Mouse (Mus musculus) intestine, postnatal 0 days (tissue): ENCODE data around the gene Gm28845. TPM values are rescaled to one million over a fixed set of nuclear protein-coding genes. Genes with fewer than 3 reads are reported as not detected.
"Not testable (repeated sequence)": the region's sequence is repeated elsewhere in the genome, so short reads cannot be mapped to it uniquely, and the experiment has no call there.

Experiments used
- ATAC-seq: fragments of 200-750 bp; cut with Nextera tagmentation; 2 replicates; pipeline ENCODE4 v1.8.0; 2017; ENCODE audit warnings: mild to moderate bottlenecking, moderate TSS enrichment, moderate library complexity
- H3K27ac ChIP-seq: fragments of 300-500 bp; sonication (generic); 2 replicates; pipeline ENCODE4 v1.5.1; 2014; ENCODE audit warnings: mild to moderate bottlenecking, low read depth, low read length, moderate library complexity
- H3K27me3 ChIP-seq: fragments of 300-500 bp; sonication (generic); replicated peaks from 2 replicates; pipeline ENCODE4 v1.6.1; 2014; ENCODE audit warnings: low read length, mixed read lengths; ENCODE audit not compliant: control insufficient read depth, insufficient read depth
- H3K36me3 ChIP-seq: fragments of 300-500 bp; sonication (generic); 2 replicates; pipeline ENCODE4 v1.6.1; 2014; ENCODE audit warnings: mild to moderate bottlenecking, moderate library complexity; ENCODE audit not compliant: control insufficient read depth, insufficient read depth
- H3K4me1 ChIP-seq: fragments of 300-500 bp; sonication (generic); replicated peaks from 2 replicates; pipeline ENCODE4 v1.6.1; 2014; ENCODE audit warnings: antibody characterized with exemption, low read length, mixed read lengths; ENCODE audit not compliant: control insufficient read depth, insufficient read depth
- H3K4me2 ChIP-seq: fragments of 300-500 bp; sonication (generic); replicated peaks from 2 replicates; pipeline ENCODE4 v1.6.1; 2014; ENCODE audit warnings: low read depth, mild to moderate bottlenecking, moderate library complexity
- H3K4me3 ChIP-seq: fragments of 300-500 bp; sonication (generic); 2 replicates; pipeline ENCODE4 v1.5.1; 2014; ENCODE audit warnings: low read depth, low read length
- H3K9ac ChIP-seq: fragments of 300-500 bp; sonication (generic); 2 replicates; pipeline ENCODE4 v1.6.1; 2014; ENCODE audit warnings: mild to moderate bottlenecking, low read depth, low read length
- H3K9me3 ChIP-seq: fragments of 300-500 bp; sonication (generic); 2 replicates; pipeline ENCODE4 v1.6.1; 2016; ENCODE audit warnings: mixed run types; ENCODE audit not compliant: control insufficient read depth
- CTCF ChIP-seq: sonication (generic); IDR thresholded peaks from 2 replicates; pipeline ENCODE4 v1.5.1; 2016; ENCODE audit warnings: low read depth, mild to moderate bottlenecking, control low read depth, antibody characterized with exemption, moderate library complexity
- WGBS: fragments of 180-500 bp; shearing (Covaris S2); extraction: QIAGEN DNeasy Blood & Tissue Kit; methylation state at CpG from one replicate; pipeline ENCODE4 v1.1.7; 2014; 5-methylcytosine and 5-hydroxymethylcytosine counted together
- polyA plus RNA-seq: library from polyadenylated mRNA; unstranded; fragments of >200 nt; fragmentation: Nextera tagmentation; extraction: Ambion mirVana; gene quantifications from 2 replicates; pipeline ENCODE4 v1.2.1, GENCODE M21; 2015

The Gm28845 gene
- polyA plus RNA-seq, 1 experiment from 2014 or later = not detected

DNA sequence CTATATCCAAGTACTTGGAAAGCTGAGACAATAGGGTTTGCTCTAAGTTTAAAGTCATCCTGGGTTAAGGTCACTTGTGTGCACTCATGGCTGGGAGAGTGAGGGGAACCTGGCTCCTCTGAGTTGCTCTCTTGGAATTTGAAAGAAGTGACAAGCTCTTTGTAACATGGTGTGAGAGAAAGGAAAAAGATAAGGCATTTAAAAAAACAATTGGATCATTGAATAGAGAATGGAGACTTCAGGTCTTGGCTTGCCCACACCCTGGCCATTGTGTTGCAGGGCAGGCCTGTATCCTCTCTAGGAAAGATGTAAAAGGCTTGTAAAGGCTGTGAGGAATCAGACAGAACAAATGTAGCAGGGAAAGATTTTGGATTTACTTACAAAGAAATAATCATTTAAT, 51.5 kb downstream of the Gm28845 start:
- no peak overlapping the region for H3K9ac ChIP-seq
- no peaks in the 10 kb centered on the region for H3K4me1 ChIP-seq
- no peaks in the 10 kb centered on the region for H3K27me3 ChIP-seq
- ATAC-seq = no peak
- no peak overlapping the region for H3K27ac ChIP-seq
- no peaks in the 10 kb centered on the region for H3K9me3 ChIP-seq
- H3K36me3 ChIP-seq = no peaks in the 10 kb centered on the region
- H3K4me2 ChIP-seq = no peak overlapping the region
- no peak overlapping the region for H3K4me3 ChIP-seq
- no peak for TF ChIP-seq CTCF

DNA sequence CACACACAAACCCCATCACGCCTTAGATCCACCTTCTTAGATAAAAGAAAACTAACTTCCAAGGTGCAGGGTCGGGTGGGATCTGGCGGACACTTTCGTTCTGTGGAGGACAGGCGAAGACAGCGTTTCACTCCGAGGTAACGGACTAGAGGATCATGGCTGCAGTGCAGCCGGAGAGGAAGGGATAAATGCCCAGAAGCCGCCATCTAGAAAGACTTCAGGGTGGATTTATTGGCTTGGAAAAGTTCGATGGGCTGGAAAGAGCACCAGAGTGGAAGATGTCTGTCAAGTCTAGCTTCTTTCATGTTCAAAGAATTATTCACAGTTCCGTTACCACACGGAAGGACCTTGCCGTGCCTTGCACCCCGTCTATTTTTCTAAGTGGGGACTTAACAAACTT, 55.2 kb downstream of the Gm28845 start:
- H3K9me3 ChIP-seq = no peaks in the 10 kb centered on the region
- no peak overlapping the region for H3K9ac ChIP-seq
- no peak overlapping the region for H3K4me2 ChIP-seq
- no peak overlapping the region for H3K27ac ChIP-seq
- 87% methylated on average over 15 of the region's 15 CpGs for WGBS
- no peak for TF ChIP-seq CTCF
- no peak overlapping the region for H3K4me3 ChIP-seq
- ATAC-seq = no peak
- H3K27me3 ChIP-seq = no peaks in the 10 kb centered on the region
- H3K4me1 ChIP-seq = no peaks in the 10 kb centered on the region
- H3K36me3 ChIP-seq = no peaks in the 10 kb centered on the region

DNA sequence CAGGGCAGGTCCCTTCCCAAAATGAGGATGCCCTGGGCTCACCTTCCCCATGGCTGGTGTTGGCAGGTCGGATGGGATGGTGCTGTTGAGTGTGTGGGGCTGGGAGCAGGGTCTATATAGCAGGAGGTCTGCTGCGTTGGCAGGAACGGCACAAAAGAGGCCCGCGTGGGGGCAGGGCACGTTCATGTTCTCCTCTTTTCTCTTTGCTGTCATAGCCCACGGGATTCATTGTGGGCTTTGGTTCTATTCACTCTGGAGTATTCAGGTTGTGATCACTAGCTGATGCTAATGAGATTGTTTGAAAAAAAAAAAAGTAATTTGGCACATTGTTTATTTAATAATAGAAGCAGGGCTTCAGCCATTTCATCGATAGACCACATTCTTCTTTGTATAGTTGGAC, 56.0 kb downstream of the Gm28845 start, which contains the start of gene Crygd:
Gene Crygd, minus strand, starts transcription at position 101 of the 400 bp plus-strand sequence.
- Histone ChIP-seq H3K4me3 (no peak within 1 kb of the TSS), H3K9ac (no peak within 1 kb of the TSS), H3K27me3 (no peaks in the 10 kb centered on the region), H3K4me2 (no peak within 1 kb of the TSS), H3K4me1 (no peaks in the 10 kb centered on the region), H3K36me3 (no peaks in the 10 kb centered on the region), H3K27ac (no peak within 1 kb of the TSS), H3K9me3 (no peaks in the 10 kb centered on the region)
- no peak for TF ChIP-seq CTCF
- 87% methylated on average over 8 of the region's 8 CpGs for WGBS
- ATAC-seq = no peak

DNA sequence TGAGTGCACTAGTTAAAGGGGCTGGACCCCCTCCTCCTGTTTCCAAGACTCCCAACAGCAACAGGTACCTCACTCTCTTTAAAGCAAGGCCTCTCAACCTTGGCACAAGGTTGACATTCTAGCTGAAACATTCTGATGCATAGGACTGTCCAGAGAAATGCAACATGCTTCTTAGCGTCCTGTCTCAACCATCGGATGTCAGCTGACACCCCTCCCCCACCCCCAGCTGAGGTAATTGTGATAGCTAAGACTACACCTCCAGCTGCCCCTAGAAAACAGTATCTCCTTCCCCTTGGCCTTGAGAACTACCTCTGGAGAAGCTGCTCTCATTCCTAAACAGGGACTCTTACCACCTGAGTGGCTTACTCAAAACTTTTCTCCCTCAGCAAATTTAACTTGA, 67.2 kb downstream of the Gm28845 start:
- no peaks in the 10 kb centered on the region for H3K36me3 ChIP-seq
- no peaks in the 10 kb centered on the region for H3K4me1 ChIP-seq
- no peak for TF ChIP-seq CTCF
- H3K4me3 ChIP-seq = no peak overlapping the region
- WGBS = 24% methylated on average over 2 of the region's 2 CpGs
- no peak overlapping the region for H3K9ac ChIP-seq
- no peaks in the 10 kb centered on the region for H3K27me3 ChIP-seq
- no peak overlapping the region for H3K27ac ChIP-seq
- no peak for ATAC-seq
- H3K4me2 ChIP-seq = no peak overlapping the region
- no peaks in the 10 kb centered on the region for H3K9me3 ChIP-seq

DNA sequence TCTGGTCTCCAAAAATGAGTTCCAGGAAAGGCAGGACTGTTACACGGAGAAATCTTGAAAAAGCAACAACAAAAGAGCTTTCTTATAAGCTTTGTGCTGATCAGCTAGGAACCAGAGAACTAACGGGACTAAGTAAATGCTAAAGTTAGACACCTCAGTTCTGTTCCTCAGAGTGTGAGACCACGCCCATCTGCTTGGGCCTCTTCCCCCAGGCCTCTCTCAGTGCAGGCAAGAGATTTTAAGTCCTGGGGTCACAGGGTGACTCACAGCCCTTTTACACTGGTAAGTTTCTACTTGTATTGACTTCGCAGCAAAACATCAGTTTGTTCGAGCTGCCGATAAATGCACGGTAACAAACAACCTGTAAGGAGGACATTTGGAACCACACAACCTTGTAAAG, 67.7 kb downstream of the Gm28845 start:
- no peak for TF ChIP-seq CTCF
- Histone ChIP-seq H3K27me3 (no peaks in the 10 kb centered on the region), H3K27ac (no peak overlapping the region), H3K9ac (no peak overlapping the region), H3K4me1 (no peaks in the 10 kb centered on the region), H3K4me2 (no peak overlapping the region), H3K36me3 (no peaks in the 10 kb centered on the region), H3K4me3 (no peak overlapping the region), H3K9me3 (no peaks in the 10 kb centered on the region)
- ATAC-seq = no peak
- WGBS = 63% methylated on average over 7 of the region's 7 CpGs

DNA sequence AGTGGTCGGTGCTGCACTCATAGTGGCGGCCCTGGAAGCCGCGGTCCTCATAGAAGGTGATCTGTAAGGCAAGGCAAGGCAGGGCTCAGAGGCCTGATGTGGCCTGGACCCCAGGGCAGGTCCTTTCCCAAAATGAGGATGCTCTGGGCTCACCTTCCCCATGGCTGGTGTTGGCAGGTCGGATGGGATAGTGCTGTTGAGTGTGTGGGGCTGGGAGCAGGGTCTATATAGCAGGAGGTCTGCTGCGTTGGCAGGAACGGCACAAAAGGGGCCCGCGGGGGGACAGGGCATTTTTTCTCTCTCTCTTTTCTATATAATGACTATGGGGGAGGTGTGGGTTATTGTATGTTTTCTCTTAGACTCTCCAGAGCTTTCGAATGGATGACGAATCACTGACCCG, 68.4 kb downstream of the Gm28845 start, which contains the start of gene Cryge:
Gene Cryge, minus strand, starts transcription at position 198 of the 400 bp plus-strand sequence.
- WGBS = 68% methylated on average over 8 of the region's 12 CpGs
- H3K9ac ChIP-seq, H3K27ac ChIP-seq, H3K27me3 ChIP-seq, H3K36me3 ChIP-seq, H3K9me3 ChIP-seq, H3K4me3 ChIP-seq, ATAC-seq, H3K4me2 ChIP-seq, H3K4me1 ChIP-seq: not testable (repeated sequence)

Other genes with a start within 250 kb of the Gm28845 start
- gene Plekhm3, start 162.7 kb downstream of the Gm28845 start, polyA plus RNA-seq = 1.5 and 1.8 TPM in 2 replicates
- gene Akr1cl, start 86.8 kb downstream of the Gm28845 start, polyA plus RNA-seq = 0.09 and 0.16 TPM in 2 replicates
- gene Cryge, start 68.4 kb downstream of the Gm28845 start, polyA plus RNA-seq = not detected in 2 replicates
- not detected in 2 replicates for gene Crygd, start 56.1 kb downstream of the Gm28845 start, polyA plus RNA-seq
- gene Crygc, start 45.9 kb downstream of the Gm28845 start, polyA plus RNA-seq = not detected in 2 replicates
- not detected in 2 replicates for gene Crygb, start 37.3 kb downstream of the Gm28845 start, polyA plus RNA-seq
- gene Cryga, start 16.2 kb downstream of the Gm28845 start, polyA plus RNA-seq = not detected in 2 replicates
- 0.26 and 0.56 TPM in 2 replicates for gene D630023F18Rik, start 3.7 kb upstream of the Gm28845 start, polyA plus RNA-seq
- gene Idh1, start 66.9 kb upstream of the Gm28845 start, polyA plus RNA-seq = 254 and 260 TPM in 2 replicates
- gene Pikfyve, start 67.1 kb upstream of the Gm28845 start, polyA plus RNA-seq = 6.7 TPM in 2 replicates
- gene Pth2r, start 162.5 kb upstream of the Gm28845 start, polyA plus RNA-seq = 0.05 TPM in 1 of 2 replicates, not detected in the other